Mouse (Mus musculus) heart, postnatal 0 days (tissue): ENCODE data around the gene Casq2. TPM values are rescaled to one million over a fixed set of nuclear protein-coding genes. Genes with fewer than 3 reads are reported as not detected.

Source experiments
- ATAC-seq: fragments of 200-750 bp; cut with Nextera tagmentation; 2 replicates; pipeline ENCODE4 v1.8.0; 2017; ENCODE audit warnings: low read depth, moderate number of reproducible peaks, moderate library complexity; ENCODE audit not compliant: insufficient read depth
- DNase-seq: peaks from one replicate; pipeline ENCODE4 v3.0.0-alpha.2; 2016; ENCODE audit warnings: low spot score
- H3K27ac ChIP-seq: fragments of 300-500 bp; sonication (generic); 2 replicates; pipeline ENCODE4 v1.5.1; 2014; ENCODE audit warnings: low read depth, mild to moderate bottlenecking
- H3K27me3 ChIP-seq: fragments of 300-500 bp; sonication (generic); 2 replicates; pipeline ENCODE4 v1.6.1; 2014; ENCODE audit warnings: low read length, mixed read lengths; ENCODE audit not compliant: control insufficient read depth, insufficient read depth
- H3K36me3 ChIP-seq: fragments of 300-500 bp; sonication (generic); replicated peaks from 2 replicates; pipeline ENCODE4 v1.6.1; 2014; ENCODE audit warnings: low read length, mixed read lengths; ENCODE audit not compliant: control insufficient read depth, insufficient read depth
- H3K4me1 ChIP-seq: fragments of 300-500 bp; sonication (generic); 2 replicates; pipeline ENCODE4 v1.6.1; 2014; ENCODE audit warnings: antibody characterized with exemption; ENCODE audit not compliant: control insufficient read depth, insufficient read depth
- H3K4me2 ChIP-seq: fragments of 300-500 bp; sonication (generic); 2 replicates; pipeline ENCODE4 v1.6.1; 2014; ENCODE audit warnings: low read depth, mild to moderate bottlenecking, low read length, moderate library complexity
- H3K4me3 ChIP-seq: fragments of 300-500 bp; sonication (generic); 2 replicates; pipeline ENCODE4 v1.5.1; 2014; ENCODE audit warnings: low read depth, low read length
- H3K9ac ChIP-seq: fragments of 300-500 bp; sonication (generic); replicated peaks from 2 replicates; pipeline ENCODE4 v1.6.1; 2014; ENCODE audit warnings: low read depth, low read length, mixed read lengths
- H3K9me3 ChIP-seq: fragments of 300-500 bp; sonication (generic); replicated peaks from 2 replicates; pipeline ENCODE4 v1.6.1; 2016; ENCODE audit warnings: low read length; ENCODE audit not compliant: control insufficient read depth
- CTCF ChIP-seq: IDR thresholded peaks from 2 replicates; pipeline ENCODE4 v1.5.1; 2016; ENCODE audit warnings: antibody characterized with exemption, control low read depth, low read depth
- EP300 ChIP-seq: IDR thresholded peaks from 2 replicates; pipeline ENCODE4 v1.6.1; 2016; ENCODE audit warnings: antibody characterized with exemption, low read depth
- WGBS: fragments of 180-500 bp; shearing (Covaris S2); extraction: QIAGEN DNeasy Blood & Tissue Kit; methylation state at CpG from one replicate; pipeline ENCODE4 v1.1.7; 2014; 5-methylcytosine and 5-hydroxymethylcytosine counted together
- polyA plus RNA-seq: library from polyadenylated mRNA; unstranded; fragments of >200 nt; fragmentation: Nextera tagmentation; extraction: Ambion mirVana; gene quantifications from 2 replicates; pipeline ENCODE4 v1.2.1, GENCODE M21; 2015
- total RNA-seq: library from RNA; depleted of rRNA; stranded (reverse); fragments of >200 nt; gene quantifications from 2 replicates; pipeline ENCODE4 v1.2.3, GENCODE M21; 2014; ENCODE audit warnings: low replicate concordance

Casq2 gene
- total and polyA plus RNA-seq, 2 experiments from 2014 or later: 836 to 872 TPM

DNA sequence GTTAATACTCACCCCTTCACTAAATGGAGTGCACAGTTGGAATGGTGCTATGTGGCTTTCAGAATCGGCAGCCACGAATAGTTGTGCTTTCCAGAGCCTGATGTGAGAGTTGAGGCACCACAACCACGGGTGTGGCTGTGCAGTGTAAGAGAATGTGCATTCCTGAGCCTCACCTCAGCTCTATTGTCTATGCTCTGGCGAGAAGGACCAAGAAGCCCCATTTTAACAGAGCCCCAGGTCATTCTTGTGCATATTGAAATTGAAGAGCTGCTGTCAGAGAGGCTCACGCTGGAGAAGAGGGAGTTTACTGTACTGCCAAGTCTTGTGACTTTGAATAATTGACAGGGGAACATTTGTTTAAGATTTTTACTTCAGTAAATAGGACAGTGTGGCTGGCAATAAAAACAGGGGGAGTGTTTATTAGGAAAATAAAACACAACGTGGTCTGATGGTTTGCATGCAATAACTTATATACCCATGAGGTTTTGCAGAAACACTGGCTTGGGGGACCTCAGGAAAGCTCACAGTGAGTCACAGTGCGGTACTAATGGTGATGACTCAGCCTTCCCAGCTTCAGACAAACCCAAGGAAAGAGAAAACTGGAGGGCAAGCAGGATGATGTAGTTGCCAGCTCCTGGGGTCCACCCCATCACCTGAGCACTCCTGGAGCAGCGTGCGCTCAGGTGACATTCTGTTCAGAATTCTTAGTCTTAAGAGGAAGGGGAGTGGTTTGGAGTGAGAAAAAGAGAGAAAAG, 17.8 kb downstream of the Casq2 start:
- H3K4me1 ChIP-seq: peaks cover 30% of the 10 kb centered on the region
- no peak overlapping the region for H3K9ac ChIP-seq
- no peak overlapping the region for H3K4me3 ChIP-seq
- H3K27me3 ChIP-seq: no peaks in the 10 kb centered on the region
- TF ChIP-seq EP300 (no peak), CTCF (no peak)
- peak overlapping the region; percentile 46; the same call in 1 of the 2 replicates for H3K27ac ChIP-seq
- no peak overlapping the region for H3K4me2 ChIP-seq
- H3K9me3 ChIP-seq: no peaks in the 10 kb centered on the region
- H3K36me3 ChIP-seq: 0 out of 2 replicates have a peak, but pooled peaks cover 9% of the 10 kb centered on the region
- no peak for ATAC-seq
- WGBS: 63% methylated on average over 9 of the region's 9 CpGs
- no peak for DNase-seq

DNA sequence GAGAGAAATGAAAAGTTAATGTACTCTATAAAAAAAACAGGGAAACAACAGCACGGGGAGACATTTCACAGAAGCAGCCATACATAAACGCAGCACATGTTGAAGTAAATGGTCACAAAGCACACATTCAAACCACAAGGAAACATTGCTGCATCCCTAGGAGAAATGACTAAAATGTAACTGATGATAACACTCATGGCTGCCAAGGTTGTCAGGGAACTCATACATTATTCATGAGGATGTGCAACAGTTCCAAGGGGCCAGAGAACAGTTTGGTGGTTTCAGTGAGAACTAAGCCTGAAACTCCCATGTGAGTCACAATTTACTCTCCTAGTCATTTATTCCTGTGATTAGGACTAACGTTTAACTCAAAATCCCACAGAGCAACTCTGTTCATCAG, 22.0 kb downstream of the Casq2 start:
- WGBS: 83% methylated on average over 3 of the region's 3 CpGs
- Histone ChIP-seq H3K27ac (no peak overlapping the region), H3K9me3 (no peaks in the 10 kb centered on the region), H3K4me3 (no peak overlapping the region), H3K36me3 (peaks cover 15% of the 10 kb centered on the region), H3K4me2 (no peak overlapping the region), H3K27me3 (no peaks in the 10 kb centered on the region), H3K9ac (no peak overlapping the region), H3K4me1 (no peaks in the 10 kb centered on the region)
- ATAC-seq (no peak), DNase-seq (no peak)
- no peak for TF ChIP-seq CTCF

DNA sequence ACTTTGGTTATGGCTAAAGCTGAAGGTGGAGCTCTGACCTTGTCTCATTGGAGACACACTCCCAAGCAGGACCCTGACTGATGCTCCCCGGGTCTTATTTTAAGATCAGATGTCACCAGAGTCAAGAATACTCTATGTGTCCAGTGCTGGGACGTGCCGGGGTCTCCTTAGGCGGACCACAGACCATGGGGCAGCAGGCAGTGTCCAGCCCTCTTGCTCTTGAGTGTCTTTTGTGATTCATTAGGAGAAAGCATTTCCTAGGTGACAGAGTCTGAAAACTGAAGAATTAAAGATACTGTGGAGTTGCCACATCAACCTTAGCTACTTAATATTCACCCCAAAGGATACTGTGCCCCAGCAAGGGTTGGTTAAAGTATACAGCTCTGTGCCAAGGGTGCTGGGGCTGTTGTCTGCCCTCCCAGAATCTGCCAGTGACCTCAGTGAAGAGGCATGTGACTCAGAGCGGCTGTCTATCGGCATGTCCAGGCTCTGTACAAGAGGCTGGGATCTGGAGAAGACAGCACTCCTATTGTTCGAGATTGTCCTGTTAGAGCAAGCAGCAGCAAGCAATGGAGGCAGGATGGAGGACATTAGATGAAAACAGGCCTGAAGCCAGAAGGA, 25.9 kb downstream of the Casq2 start:
- WGBS: 46% methylated on average over 7 of the region's 7 CpGs
- peak overlapping the region; percentile 66 for H3K27ac ChIP-seq
- peak; percentile 79 for ATAC-seq

DNA sequence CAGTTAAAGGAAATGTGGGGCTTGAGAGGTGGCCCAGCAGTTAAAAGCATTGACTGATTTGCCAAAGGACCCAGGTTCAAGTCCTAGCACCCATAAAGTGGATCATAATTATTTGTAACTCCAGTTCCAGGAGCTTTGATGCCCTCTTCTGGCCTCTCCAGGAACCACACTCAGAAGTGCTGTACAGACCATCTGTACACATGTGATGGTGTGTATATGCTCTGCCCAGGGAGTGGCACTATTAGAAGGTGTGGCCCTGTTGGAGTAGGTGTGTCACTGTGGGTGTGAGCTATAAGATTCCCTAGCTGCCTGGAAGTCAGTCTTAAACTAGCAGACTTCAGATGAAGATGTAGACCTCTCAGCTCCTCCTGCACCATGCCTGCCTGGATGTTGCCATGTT, 34.7 kb downstream of the Casq2 start:
- Histone ChIP-seq H3K27ac (no peak overlapping the region), H3K36me3 (peaks cover 78% of the 10 kb centered on the region), H3K9me3 (no peaks in the 10 kb centered on the region), H3K4me3 (no peak overlapping the region), H3K9ac (no peak overlapping the region), H3K4me2 (no peak overlapping the region), H3K4me1 (no peaks in the 10 kb centered on the region), H3K27me3 (no peaks in the 10 kb centered on the region)
- TF ChIP-seq EP300: no peak
- TF ChIP-seq CTCF: peak; percentile 21; the same call in 1 of the 2 replicates
- no peak for ATAC-seq
- no peak for DNase-seq

More for the DNA sequence above, 25.9 kb downstream of the Casq2 start:
- TF ChIP-seq EP300 (no peak), CTCF (no peak)
- Histone ChIP-seq H3K4me2 (no peak overlapping the region), H3K4me1 (no peaks in the 10 kb centered on the region), H3K9me3 (no peaks in the 10 kb centered on the region), H3K4me3 (no peak overlapping the region), H3K27me3 (no peaks in the 10 kb centered on the region), H3K9ac (no peak overlapping the region), H3K36me3 (peaks cover 52% of the 10 kb centered on the region)
- no peak for DNase-seq

DNA sequence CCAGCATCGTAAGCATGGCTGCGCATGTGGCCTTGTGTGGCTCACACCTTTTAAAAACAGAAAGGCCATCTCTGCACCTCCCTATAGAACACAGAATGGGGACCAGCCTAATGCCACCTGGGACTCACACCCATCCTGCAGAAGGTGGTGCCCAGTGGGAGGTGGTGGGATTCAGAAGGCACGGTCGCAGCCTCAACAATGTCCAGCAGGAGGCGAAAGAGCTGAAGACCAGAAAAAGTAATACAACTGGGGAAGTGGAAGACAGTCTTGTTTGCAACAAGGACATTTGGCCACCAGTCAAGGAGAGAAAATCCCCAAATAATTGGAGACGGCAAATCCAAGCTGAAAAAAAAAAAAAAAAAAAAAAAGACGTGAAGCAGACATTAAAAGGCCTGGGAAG, 35.8 kb downstream of the Casq2 start:
- DNase-seq (no peak), ATAC-seq (no peak; the same call in 1 of the 2 replicates)
- Histone ChIP-seq H3K9ac (no peak overlapping the region), H3K4me3 (no peak overlapping the region), H3K4me1 (no peaks in the 10 kb centered on the region), H3K36me3 (peaks cover 78% of the 10 kb centered on the region), H3K27me3 (no peaks in the 10 kb centered on the region), H3K4me2 (no peak overlapping the region), H3K9me3 (no peaks in the 10 kb centered on the region), H3K27ac (no peak overlapping the region)
- 68% methylated on average over 7 of the region's 7 CpGs for WGBS
- no peak for TF ChIP-seq EP300
- TF ChIP-seq CTCF: peak; percentile 51
